In genomic region chr14:57890011-57890842, GRCm38 (mm10) we compare ENCODE assay signal across 8 mouse cellular contexts. TPM values are rescaled to one million over a fixed set of nuclear protein-coding genes. Genes with fewer than 3 reads are reported as not detected.
DNase-seq lines count a peak whose midpoint lies in the region; ATAC-seq and TF ChIP-seq lines count a peak whose summit lies in the region.

Gene Zdhhc20, minus strand, starts transcription at chr14:57890276.

- H3K9ac ChIP-seq in ES-Bruce4 (ENCODE audit: low read depth, poor library complexity, severe bottlenecking), result peak within 1 kb of the TSS; percentile 92
- peak within 1 kb of the TSS; percentile 92 for H3K9ac ChIP-seq in forebrain, embryonic 14.5 days (ENCODE audit: low read length)

- H3K27ac ChIP-seq in ES-Bruce4 (ENCODE audit: insufficient read depth, low read length), result no peak within 1 kb of the TSS
- peak within 1 kb of the TSS; percentile 80 for H3K27ac ChIP-seq in forebrain, embryonic 14.5 days (ENCODE audit: low read depth, low read length)

- WGBS in forebrain, embryonic 14.5 days, result 3% methylated on average over 58 of the region's 65 CpGs
- WGBS in lung, adult 2 months, result 4% methylated on average over 55 of the region's 65 CpGs

- H3K4me3 ChIP-seq in ES-Bruce4 (ENCODE audit: low read depth, low read length), result peak within 1 kb of the TSS; percentile 92
- H3K4me3 ChIP-seq in forebrain, embryonic 14.5 days (ENCODE audit: low read depth, low read length), result peak within 1 kb of the TSS; percentile 90
- H3K4me3 ChIP-seq in lung, adult 2 months (replicated peaks; ENCODE audit: extremely low read depth, low read depth, low read length), result peak within 1 kb of the TSS; percentile 96

- TF ChIP-seq EP300 in ES-Bruce4 (IDR thresholded peaks at IDR 0.05; ENCODE audit: insufficient read depth, low read depth, low read length), result no peak

- no peaks in the 10 kb centered on the region for H3K36me3 ChIP-seq in ES-Bruce4 (ENCODE audit: control insufficient read depth, insufficient read depth, low read length, poor library complexity, severe bottlenecking)
- no peaks in the 10 kb centered on the region for H3K36me3 ChIP-seq in forebrain, embryonic 14.5 days (ENCODE audit: control insufficient read depth, insufficient read depth, low read length)

- no peaks in the 10 kb centered on the region for H3K27me3 ChIP-seq in ES-Bruce4 (ENCODE audit: control insufficient read depth, insufficient read depth, low read length, poor library complexity, severe bottlenecking)
- no peaks in the 10 kb centered on the region for H3K27me3 ChIP-seq in forebrain, embryonic 14.5 days (replicated peaks; ENCODE audit: control insufficient read depth, insufficient read depth, low read length)

- peak within 1 kb of the TSS; percentile 61 for H3K4me2 ChIP-seq in forebrain, embryonic 14.5 days (ENCODE audit: low read length)

- no peak for TF ChIP-seq CTCF in ES-Bruce4 (IDR thresholded peaks at IDR 0.05; ENCODE audit: low read depth, low read length)
- TF ChIP-seq CTCF in lung, adult 2 months (IDR thresholded peaks at IDR 0.05; ENCODE audit: insufficient read depth, low read length), result no peak

- H3K4me1 ChIP-seq in ES-Bruce4 (ENCODE audit: control insufficient read depth, insufficient read depth, low read length), result peaks cover 1% of the 10 kb centered on the region
- H3K4me1 ChIP-seq in forebrain, embryonic 14.5 days (ENCODE audit: control insufficient read depth, insufficient read depth, low read length), result peaks cover 8% of the 10 kb centered on the region; the same call in 1 of the 2 replicates
- peaks cover 4% of the 10 kb centered on the region for H3K4me1 ChIP-seq in lung, adult 2 months (ENCODE audit: control insufficient read depth, insufficient read depth, low read length)

- peak; percentile 91 for ATAC-seq in cerebellum, adult (ENCODE audit: insufficient number of reproducible peaks, low FRiP score, low TSS enrichment)
- peak; percentile 96 for ATAC-seq in forebrain, embryonic 14.5 days
- peak; percentile 89 for ATAC-seq in neutrophil, adult 5-6 weeks (ENCODE audit: extremely low read depth, insufficient number of reproducible peaks, low FRiP score, poor library complexity, severe bottlenecking)

- intact Hi-C loops in heart, postnatal 14 days (cut with DNase I), result loop anchor here (5.0 kb wide), 1 partner anchor 63 kb away; the partner anchor contains the start of genes Mrpl57 and Ska3

- H3K9me3 ChIP-seq in ES-Bruce4 (replicated peaks; ENCODE audit: control insufficient read depth, insufficient read depth, low read length, poor library complexity, severe bottlenecking), result no peaks in the 10 kb centered on the region
- no peaks in the 10 kb centered on the region for H3K9me3 ChIP-seq in forebrain, embryonic 14.5 days (replicated peaks; ENCODE audit: control insufficient read depth, low read length)

- DNase-seq in forebrain, embryonic 14.5 days (ENCODE audit: low spot score), result peak; percentile 96
- DNase-seq in heart, postnatal 14 days, result peak; percentile 95 to 97
- DNase-seq in layer of hippocampus, adult 18-20 months (ENCODE audit: low spot score in 2 of 2), result peak; percentile 95 to 96
- peak; percentile 94 for DNase-seq in lung, adult 2 months
- DNase-seq in thymus, adult 18-20 months, result peak; percentile 94

- peak; percentile 43 for TF ChIP-seq POLR2A in ES-Bruce4 (IDR thresholded peaks at IDR 0.05; ENCODE audit: insufficient read depth, low read length)
- TF ChIP-seq POLR2A in lung, adult 2 months (IDR thresholded peaks at IDR 0.05; ENCODE audit: borderline replicate concordance, extremely low read depth, low read depth, low read length), result peak; percentile 91

RNA-seq across cellular contexts. Expression of gene Zdhhc20, which starts in this region (rescaled TPM):
- polyA plus RNA-seq in ES-Bruce4 (2011; ENCODE audit: insufficient read depth, insufficient read length, low read depth, missing spikeins), result 42.0 and 51.5 TPM in 2 replicates
- 29.7 and 37.1 TPM in 2 replicates for polyA plus RNA-seq in forebrain, embryonic 14.5 days (2014; fragmentation: Nextera tagmentation; extraction: Ambion mirVana)
- 10 to 100 TPM; 12.4 to 16.5 TPM for total RNA-seq in heart, postnatal 14 days (2021)
- total RNA-seq in layer of hippocampus, adult 18-20 months (2021), result 10 to 100 TPM; 45.1 to 48.4 TPM
- polyA plus RNA-seq in lung, adult 2 months (2012; rRNA removed), result 6.2 and 9.4 TPM in 2 replicates
- total RNA-seq in neutrophil, adult 5-6 weeks (2017), result 86.4 and 94.2 TPM in 2 replicates
